Mouse (Mus musculus): ENCODE data around the gene Mfap2. TPM values are rescaled to one million over a fixed set of nuclear protein-coding genes. Genes with fewer than 3 reads are reported as not detected.

The Mfap2 gene
- polyA plus RNA-seq, 1 experiment from 2014 or later: 412 TPM

Other genes starting within 250 kb of the Mfap2 start
- 1.1 and 1.3 TPM in 2 replicates for gene Padi4, start 236.2 kb upstream of the Mfap2 start, polyA plus RNA-seq (2014; fragmentation: Nextera tagmentation; extraction: Ambion mirVana)
- gene Padi3, start 199.8 kb upstream of the Mfap2 start, polyA plus RNA-seq (2014; fragmentation: Nextera tagmentation; extraction: Ambion mirVana): 0.08 and 0.21 TPM in 2 replicates
- gene Padi1, start 164.6 kb upstream of the Mfap2 start, polyA plus RNA-seq (2014; fragmentation: Nextera tagmentation; extraction: Ambion mirVana): 0.09 and 0.39 TPM in 2 replicates
- gene Padi2, start 104.1 kb upstream of the Mfap2 start, polyA plus RNA-seq (2014; fragmentation: Nextera tagmentation; extraction: Ambion mirVana): 13.9 and 22.6 TPM in 2 replicates
- 442 and 499 TPM in 2 replicates for gene Sdhb, start 49.2 kb upstream of the Mfap2 start, polyA plus RNA-seq (2014; fragmentation: Nextera tagmentation; extraction: Ambion mirVana)
- gene Atp13a2, start 23.5 kb upstream of the Mfap2 start, polyA plus RNA-seq (2014; fragmentation: Nextera tagmentation; extraction: Ambion mirVana): 26.5 and 39.5 TPM in 2 replicates
- 10.3 and 13.2 TPM in 2 replicates for gene Crocc, start 50.1 kb downstream of the Mfap2 start, polyA plus RNA-seq (2014; fragmentation: Nextera tagmentation; extraction: Ambion mirVana)
- 64.4 and 79.8 TPM in 2 replicates for gene Necap2, start 67.9 kb downstream of the Mfap2 start, polyA plus RNA-seq (2014; fragmentation: Nextera tagmentation; extraction: Ambion mirVana)
- 0.27 and 0.95 TPM in 2 replicates for gene Spata21, start 77.9 kb downstream of the Mfap2 start, polyA plus RNA-seq (2014; fragmentation: Nextera tagmentation; extraction: Ambion mirVana)
- 23.3 and 46.4 TPM in 2 replicates for gene Szrd1, start 129.4 kb downstream of the Mfap2 start, polyA plus RNA-seq (2014; fragmentation: Nextera tagmentation; extraction: Ambion mirVana)
- 22.0 and 26.8 TPM in 2 replicates for gene Fbxo42, start 137.5 kb downstream of the Mfap2 start, polyA plus RNA-seq (2014; fragmentation: Nextera tagmentation; extraction: Ambion mirVana)
- 3.6 and 5.0 TPM in 2 replicates for gene Rsg1, start 203.5 kb downstream of the Mfap2 start, polyA plus RNA-seq (2014; fragmentation: Nextera tagmentation; extraction: Ambion mirVana)
- gene Arhgef19, start 229.1 kb downstream of the Mfap2 start, polyA plus RNA-seq (2014; fragmentation: Nextera tagmentation; extraction: Ambion mirVana): 6.8 and 7.4 TPM in 2 replicates